Mouse (Mus musculus): ENCODE measurements around the gene Slco2b1. TPM values are rescaled to one million over a fixed set of nuclear protein-coding genes. Genes with fewer than 3 reads are reported as not detected.

Slco2b1 gene
- polyA plus RNA-seq, 1 experiment from 2014 or later, result 2.9 TPM

- no peak for ATAC-seq (ENCODE audit: insufficient read depth)
- no peaks in the 10 kb centered on the region for H3K4me1 ChIP-seq (ENCODE audit: insufficient read depth)
- H3K27me3 ChIP-seq (ENCODE audit: insufficient read depth, low read length), result no peaks in the 10 kb centered on the region
- H3K4me2 ChIP-seq, result no peak overlapping the region
- 68% methylated on average over 8 of the region's 8 CpGs for WGBS
- no peak for TF ChIP-seq CTCF (IDR thresholded peaks at IDR 0.05; ENCODE audit: low read depth)
- H3K27ac ChIP-seq (ENCODE audit: low read depth), result no peak overlapping the region
- no peak for DNase-seq
- no peaks in the 10 kb centered on the region for H3K36me3 ChIP-seq (ENCODE audit: insufficient read depth)
- no peak overlapping the region for H3K9ac ChIP-seq
- H3K9me3 ChIP-seq (ENCODE audit: low read depth, low read length), result no peaks in the 10 kb centered on the region
- no peak overlapping the region for H3K4me3 ChIP-seq (ENCODE audit: low read depth, low read length)
Observed at GRCm38 (mm10) chr7:99673188-99673587, 38.0 kb downstream of the Slco2b1 start.

GRCm38 (mm10) chr7:99671544-99672435 is 39.4 kb downstream of the Slco2b1 start:
- Histone ChIP-seq H3K4me3 (ENCODE audit: low read depth, low read length) (no peak overlapping the region), H3K27me3 (ENCODE audit: insufficient read depth, low read length) (no peaks in the 10 kb centered on the region), H3K36me3 (ENCODE audit: insufficient read depth) (no peaks in the 10 kb centered on the region), H3K27ac (ENCODE audit: low read depth) (no peak overlapping the region), H3K4me2 (no peak overlapping the region), H3K4me1 (ENCODE audit: insufficient read depth) (no peaks in the 10 kb centered on the region), H3K9me3 (ENCODE audit: low read depth, low read length) (no peaks in the 10 kb centered on the region), H3K9ac (no peak overlapping the region)
- ATAC-seq (ENCODE audit: insufficient read depth) (no peak), DNase-seq (no peak)
- no peak for TF ChIP-seq CTCF (IDR thresholded peaks at IDR 0.05; ENCODE audit: low read depth)
- WGBS, result 68% methylated on average over 9 of the region's 9 CpGs

GRCm38 (mm10) chr7:99670915-99671314 is 40.2 kb downstream of the Slco2b1 start:
- ATAC-seq (ENCODE audit: insufficient read depth) (no peak), DNase-seq (no peak)
- Histone ChIP-seq H3K27me3 (ENCODE audit: insufficient read depth, low read length) (no peaks in the 10 kb centered on the region), H3K4me2 (no peak overlapping the region), H3K27ac (ENCODE audit: low read depth) (no peak overlapping the region), H3K9ac (no peak overlapping the region), H3K36me3 (ENCODE audit: insufficient read depth) (no peaks in the 10 kb centered on the region), H3K4me3 (ENCODE audit: low read depth, low read length) (no peak overlapping the region), H3K9me3 (ENCODE audit: low read depth, low read length) (no peaks in the 10 kb centered on the region), H3K4me1 (ENCODE audit: insufficient read depth) (no peaks in the 10 kb centered on the region)
- TF ChIP-seq CTCF (IDR thresholded peaks at IDR 0.05; ENCODE audit: low read depth), result no peak
- 68% methylated on average over 4 of the region's 4 CpGs for WGBS

- Histone ChIP-seq H3K4me1 (ENCODE audit: insufficient read depth) (no peaks in the 10 kb centered on the region; the same call in 1 of the 2 replicates), H3K4me2 (no peak overlapping the region), H3K27ac (ENCODE audit: low read depth) (no peak overlapping the region), H3K9me3 (ENCODE audit: low read depth, low read length) (no peaks in the 10 kb centered on the region), H3K9ac (no peak overlapping the region), H3K36me3 (ENCODE audit: insufficient read depth) (no peaks in the 10 kb centered on the region), H3K27me3 (ENCODE audit: insufficient read depth, low read length) (no peaks in the 10 kb centered on the region), H3K4me3 (ENCODE audit: low read depth, low read length) (no peak overlapping the region)
- TF ChIP-seq CTCF (IDR thresholded peaks at IDR 0.05; ENCODE audit: low read depth), result no peak
- WGBS, result 33% methylated on average over 4 of the region's 4 CpGs
- no peak for ATAC-seq (ENCODE audit: insufficient read depth)
- peak; percentile 17 for DNase-seq
Observed at GRCm38 (mm10) chr7:99668802-99669201, 42.3 kb downstream of the Slco2b1 start.

GRCm38 (mm10) chr7:99667096-99667495 is 44.0 kb downstream of the Slco2b1 start:
- Histone ChIP-seq H3K27ac (ENCODE audit: low read depth) (no peak overlapping the region), H3K9ac (no peak overlapping the region), H3K4me3 (ENCODE audit: low read depth, low read length) (no peak overlapping the region), H3K4me2 (no peak overlapping the region), H3K27me3 (ENCODE audit: insufficient read depth, low read length) (no peaks in the 10 kb centered on the region), H3K36me3 (ENCODE audit: insufficient read depth) (no peaks in the 10 kb centered on the region), H3K4me1 (ENCODE audit: insufficient read depth) (no peaks in the 10 kb centered on the region; the same call in 1 of the 2 replicates), H3K9me3 (ENCODE audit: low read depth, low read length) (no peaks in the 10 kb centered on the region)
- DNase-seq, result no peak
- TF ChIP-seq CTCF (IDR thresholded peaks at IDR 0.05; ENCODE audit: low read depth), result no peak
- no peak for ATAC-seq (ENCODE audit: insufficient read depth)
- 68% methylated on average over 16 of the region's 16 CpGs for WGBS

- no peak overlapping the region for H3K9ac ChIP-seq
- H3K4me3 ChIP-seq (ENCODE audit: low read depth, low read length), result no peak overlapping the region
- H3K36me3 ChIP-seq (ENCODE audit: insufficient read depth), result no peaks in the 10 kb centered on the region
- 88% methylated on average over 10 of the region's 10 CpGs for WGBS
- no peak overlapping the region for H3K27ac ChIP-seq (ENCODE audit: low read depth)
- H3K4me1 ChIP-seq (ENCODE audit: insufficient read depth), result no peaks in the 10 kb centered on the region; the same call in 1 of the 2 replicates
- no peaks in the 10 kb centered on the region for H3K9me3 ChIP-seq (ENCODE audit: low read depth, low read length)
- ATAC-seq (ENCODE audit: insufficient read depth) (no peak), DNase-seq (no peak)
- H3K4me2 ChIP-seq, result no peak overlapping the region
- TF ChIP-seq CTCF (IDR thresholded peaks at IDR 0.05; ENCODE audit: low read depth), result no peak
- no peaks in the 10 kb centered on the region for H3K27me3 ChIP-seq (ENCODE audit: insufficient read depth, low read length)
Observed at GRCm38 (mm10) chr7:99665731-99666452, 45.2 kb downstream of the Slco2b1 start.
